ENCODE assay signal across 8 mouse cellular contexts in the genomic region with DNA sequence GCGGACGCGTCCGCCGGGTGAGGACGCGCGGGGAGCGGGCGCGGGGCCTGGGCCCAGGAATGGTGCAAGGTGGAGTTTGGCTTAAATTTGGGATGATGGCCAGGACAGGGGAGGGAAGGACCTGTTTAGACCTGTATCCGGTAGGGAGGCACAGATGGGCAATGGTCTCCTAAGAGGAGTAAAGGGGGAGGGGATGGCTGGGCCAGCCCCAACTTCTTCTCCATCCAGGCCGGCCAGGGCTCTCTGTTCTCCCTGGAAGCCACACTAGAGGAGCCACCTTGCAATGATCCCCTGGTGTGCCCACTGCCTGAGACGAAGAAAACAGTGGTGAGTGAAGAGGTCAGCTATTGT. TPM values are rescaled to one million over a fixed set of nuclear protein-coding genes. Genes with fewer than 3 reads are reported as not detected.
DNase-seq lines count a peak whose midpoint lies in the region; ATAC-seq and TF ChIP-seq lines count a peak whose summit lies in the region.

No protein-coding gene starts in this region.

- peak overlapping the region; percentile 71 for H3K4me3 ChIP-seq in cerebellum, adult 2 months (replicated peaks; ENCODE audit: insufficient read depth, low read depth, low read length)
- H3K4me3 ChIP-seq in megakaryocyte, embryonic 14.5 days (replicated peaks) = peak overlapping the region; percentile 90
- peak overlapping the region; percentile 63 for H3K4me3 ChIP-seq in limb, embryonic 13.5 days
- H3K4me3 ChIP-seq in small intestine, adult 2 months (ENCODE audit: low read depth, low read length) = peak overlapping the region; percentile 63

- peak overlapping the region; percentile 77 for H3K9ac ChIP-seq in limb, embryonic 13.5 days

- peaks cover 4% of the 10 kb centered on the region for H3K4me1 ChIP-seq in cerebellum, adult 2 months (ENCODE audit: control insufficient read depth, insufficient read depth, low read length)
- peaks cover 12% of the 10 kb centered on the region for H3K4me1 ChIP-seq in megakaryocyte, embryonic 14.5 days
- H3K4me1 ChIP-seq in limb, embryonic 13.5 days = peaks cover 7% of the 10 kb centered on the region; the same call in 1 of the 2 replicates
- peaks cover 2% of the 10 kb centered on the region; the same call in 1 of the 2 replicates for H3K4me1 ChIP-seq in small intestine, adult 2 months (ENCODE audit: control insufficient read depth, insufficient read depth, insufficient read length, low read length)

- TF ChIP-seq CTCF in cerebellum, adult 2 months (IDR thresholded peaks at IDR 0.05; ENCODE audit: borderline replicate concordance, insufficient read depth, low read depth, low read length) = no peak
- no peak for TF ChIP-seq CTCF in small intestine, adult 2 months (IDR thresholded peaks at IDR 0.05; ENCODE audit: extremely low read depth, insufficient read length, insufficient replicate concordance, low read depth, low read length)

- peak overlapping the region; percentile 67 for H3K27ac ChIP-seq in cerebellum, adult 2 months (ENCODE audit: insufficient read depth, low read length)
- H3K27ac ChIP-seq in limb, embryonic 13.5 days = no peak overlapping the region
- no peak overlapping the region for H3K27ac ChIP-seq in small intestine, adult 2 months (ENCODE audit: insufficient read depth, low read depth, low read length)

- H3K9me3 ChIP-seq in megakaryocyte, embryonic 14.5 days = no peaks in the 10 kb centered on the region
- no peaks in the 10 kb centered on the region for H3K9me3 ChIP-seq in limb, embryonic 13.5 days

- no peaks in the 10 kb centered on the region for H3K27me3 ChIP-seq in cerebellum, adult 2 months (ENCODE audit: control insufficient read depth, insufficient read depth, low read length)
- H3K27me3 ChIP-seq in megakaryocyte, embryonic 14.5 days (replicated peaks) = peaks cover 75% of the 10 kb centered on the region
- no peaks in the 10 kb centered on the region for H3K27me3 ChIP-seq in limb, embryonic 13.5 days
- no peaks in the 10 kb centered on the region for H3K27me3 ChIP-seq in small intestine, adult 2 months (ENCODE audit: control insufficient read depth, insufficient read depth, low read length)

- no peaks in the 10 kb centered on the region for H3K36me3 ChIP-seq in megakaryocyte, embryonic 14.5 days (replicated peaks; ENCODE audit: low read length)
- H3K36me3 ChIP-seq in limb, embryonic 13.5 days = peaks cover 6% of the 10 kb centered on the region
- no peaks in the 10 kb centered on the region for H3K36me3 ChIP-seq in small intestine, adult 2 months (ENCODE audit: control insufficient read depth, insufficient read depth, low read length)

- 1% methylated on average over 14 of the region's 14 CpGs for WGBS in cerebellum, adult 2 months
- 3% methylated on average over 14 of the region's 14 CpGs for WGBS in limb, embryonic 13.5 days
- WGBS in small intestine, adult 2 months = 6% methylated on average over 14 of the region's 14 CpGs

- ATAC-seq in megakaryocyte, adult 5-6 weeks (ENCODE audit: poor library complexity, severe bottlenecking) = no peak
- ATAC-seq in limb, embryonic 13.5 days (ENCODE audit: low FRiP score, low read depth) = peak; percentile 32; the same call in 1 of the 2 replicates

- H3K4me2 ChIP-seq in limb, embryonic 13.5 days (replicated peaks) = peak overlapping the region; percentile 98

- no peak for DNase-seq in cerebellum, adult 2 months
- no peak for DNase-seq in cerebellum, adult 11 months
- DNase-seq in spleen, adult 12 weeks (ENCODE audit: low spot score) = no peak
- DNase-seq in cerebellum, adult 9-11 months = no peak

- TF ChIP-seq POLR2A in cerebellum, adult 2 months (IDR thresholded peaks at IDR 0.05; ENCODE audit: borderline replicate concordance, insufficient read depth, low read length) = no peak
- TF ChIP-seq POLR2A in small intestine, adult 2 months (IDR thresholded peaks at IDR 0.05; ENCODE audit: low read depth, low read length) = no peak

RNA-seq across cellular contexts. Expression of a gene that starts 0.5 kb away (rescaled TPM):
- 211 and 216 TPM in 2 replicates for polyA plus RNA-seq in cerebellum, adult 2 months (2012; rRNA removed)
- polyA plus RNA-seq in megakaryocyte, embryonic 14.5 days (2012; ENCODE audit: insufficient read depth, low replicate concordance) = 7.3 TPM in 1 of 2 replicates, not detected in the other
- 0.09 TPM in 1 of 2 replicates, not detected in the other for total RNA-seq in megakaryocyte, adult 5-6 weeks (2015)
- total RNA-seq in megakaryocyte, adult 5-6 weeks (2017) = 0.08 and 0.44 TPM in 2 replicates
- 41.5 and 43.7 TPM in 2 replicates for polyA plus RNA-seq in limb, embryonic 13.5 days (2015; fragmentation: Nextera tagmentation; extraction: Ambion mirVana)
- 18.4 and 28.4 TPM in 2 replicates for polyA plus RNA-seq in small intestine, adult 2 months (2012; rRNA removed)

RNA-seq across cellular contexts. Expression of a gene that starts 16.3 kb away (rescaled TPM):
- polyA plus RNA-seq in cerebellum, adult 2 months (2012; rRNA removed) = 0.62 and 0.64 TPM in 2 replicates
- polyA plus RNA-seq in megakaryocyte, embryonic 14.5 days (2012; ENCODE audit: insufficient read depth, low replicate concordance) = not detected in 2 replicates
- total RNA-seq in megakaryocyte, adult 5-6 weeks (2015) = not detected in 2 replicates
- not detected in 2 replicates for total RNA-seq in megakaryocyte, adult 5-6 weeks (2017)
- not detected in 2 replicates for polyA plus RNA-seq in limb, embryonic 13.5 days (2015; fragmentation: Nextera tagmentation; extraction: Ambion mirVana)
- 0.09 and 0.11 TPM in 2 replicates for polyA plus RNA-seq in small intestine, adult 2 months (2012; rRNA removed)

RNA-seq across cellular contexts. Expression of a gene that starts 16.3 kb away (rescaled TPM):
- polyA plus RNA-seq in cerebellum, adult 2 months (2012; rRNA removed) = 49.5 and 52.7 TPM in 2 replicates
- 108 and 160 TPM in 2 replicates for polyA plus RNA-seq in megakaryocyte, embryonic 14.5 days (2012; ENCODE audit: insufficient read depth, low replicate concordance)
- total RNA-seq in megakaryocyte, adult 5-6 weeks (2015) = 20.0 and 22.0 TPM in 2 replicates
- total RNA-seq in megakaryocyte, adult 5-6 weeks (2017) = 24.1 and 26.6 TPM in 2 replicates
- 64.4 and 66.2 TPM in 2 replicates for polyA plus RNA-seq in limb, embryonic 13.5 days (2015; fragmentation: Nextera tagmentation; extraction: Ambion mirVana)
- polyA plus RNA-seq in small intestine, adult 2 months (2012; rRNA removed) = 24.8 and 41.9 TPM in 2 replicates

RNA-seq across cellular contexts. Expression of a gene that starts 22.3 kb away (rescaled TPM):
- polyA plus RNA-seq in cerebellum, adult 2 months (2012; rRNA removed) = 1.7 and 2.0 TPM in 2 replicates
- polyA plus RNA-seq in megakaryocyte, embryonic 14.5 days (2012; ENCODE audit: insufficient read depth, low replicate concordance) = 0.06 TPM in 1 of 2 replicates, not detected in the other
- total RNA-seq in megakaryocyte, adult 5-6 weeks (2015) = 0.14 and 0.25 TPM in 2 replicates
- 0.07 and 0.53 TPM in 2 replicates for total RNA-seq in megakaryocyte, adult 5-6 weeks (2017)
- polyA plus RNA-seq in limb, embryonic 13.5 days (2015; fragmentation: Nextera tagmentation; extraction: Ambion mirVana) = 14.0 and 15.0 TPM in 2 replicates
- 0.32 and 0.58 TPM in 2 replicates for polyA plus RNA-seq in small intestine, adult 2 months (2012; rRNA removed)

RNA-seq across cellular contexts. Expression of a gene that starts 23.0 kb away (rescaled TPM):
- 36.2 and 37.0 TPM in 2 replicates for polyA plus RNA-seq in cerebellum, adult 2 months (2012; rRNA removed)
- 1.7 and 9.4 TPM in 2 replicates for polyA plus RNA-seq in megakaryocyte, embryonic 14.5 days (2012; ENCODE audit: insufficient read depth, low replicate concordance)
- 5.3 and 5.8 TPM in 2 replicates for total RNA-seq in megakaryocyte, adult 5-6 weeks (2015)
- 7.1 and 7.6 TPM in 2 replicates for total RNA-seq in megakaryocyte, adult 5-6 weeks (2017)
- 10.5 and 10.7 TPM in 2 replicates for polyA plus RNA-seq in limb, embryonic 13.5 days (2015; fragmentation: Nextera tagmentation; extraction: Ambion mirVana)
- 13.4 and 22.3 TPM in 2 replicates for polyA plus RNA-seq in small intestine, adult 2 months (2012; rRNA removed)
